Mouse (Mus musculus) forebrain, postnatal 0 days (tissue): ENCODE data around the gene Mtfr1l. TPM values are rescaled to one million over a fixed set of nuclear protein-coding genes. Genes with fewer than 3 reads are reported as not detected.

Experiments
- ATAC-seq: fragments of 200-750 bp; cut with Nextera tagmentation; 2 replicates; pipeline ENCODE4 v1.8.0; 2017; ENCODE audit warnings: mild to moderate bottlenecking, moderate library complexity
- DNase-seq: peaks from one replicate; pipeline ENCODE4 v3.0.0-alpha.2; 2015
- H3K27ac ChIP-seq: fragments of 300-500 bp; sonication (generic); 2 replicates; pipeline ENCODE4 v1.5.1; 2014; ENCODE audit warnings: low read depth, mild to moderate bottlenecking, antibody characterized with exemption, low read length, moderate library complexity, mixed read lengths
- H3K27me3 ChIP-seq: fragments of 300-500 bp; sonication (generic); 2 replicates; pipeline ENCODE4 v1.6.1; 2014; ENCODE audit warnings: mild to moderate bottlenecking, low read length, mixed read lengths; ENCODE audit not compliant: insufficient read depth
- H3K36me3 ChIP-seq: fragments of 300-500 bp; sonication (generic); 2 replicates; pipeline ENCODE4 v1.6.1; 2014; ENCODE audit warnings: mild to moderate bottlenecking, moderate library complexity; ENCODE audit not compliant: insufficient read depth
- H3K4me1 ChIP-seq: fragments of 300-500 bp; sonication (generic); 2 replicates; pipeline ENCODE4 v1.6.1; 2014; ENCODE audit warnings: antibody characterized with exemption; ENCODE audit not compliant: insufficient read depth
- H3K4me2 ChIP-seq: fragments of 300-500 bp; sonication (generic); 2 replicates; pipeline ENCODE4 v1.6.1; 2014; ENCODE audit warnings: low read depth, mild to moderate bottlenecking, moderate library complexity
- H3K4me3 ChIP-seq: fragments of 300-500 bp; sonication (generic); 2 replicates; pipeline ENCODE4 v1.5.1; 2014; ENCODE audit warnings: low read depth, low read length, mixed read lengths
- H3K9ac ChIP-seq: fragments of 300-500 bp; sonication (generic); 2 replicates; pipeline ENCODE4 v1.6.1; 2014; ENCODE audit warnings: mild to moderate bottlenecking
- H3K9me3 ChIP-seq: fragments of 300-500 bp; sonication (generic); 2 replicates; pipeline ENCODE4 v1.6.1; 2016; ENCODE audit warnings: low read length
- CTCF ChIP-seq: sonication (generic); IDR thresholded peaks from 2 replicates; pipeline ENCODE4 v1.5.1; 2016; ENCODE audit warnings: antibody characterized with exemption, control low read depth, low read depth
- WGBS: fragments of 180-500 bp; shearing (Covaris S2); extraction: QIAGEN DNeasy Blood & Tissue Kit; methylation state at CpG from one replicate; pipeline ENCODE4 v1.1.7; 2014; 5-methylcytosine and 5-hydroxymethylcytosine counted together
- polyA plus RNA-seq: library from polyadenylated mRNA; unstranded; fragments of >200 nt; fragmentation: Nextera tagmentation; extraction: Ambion mirVana; gene quantifications from 2 replicates; pipeline ENCODE4 v1.2.1, GENCODE M21; 2015
- total RNA-seq: library from RNA; depleted of rRNA; stranded (reverse); fragments of >200 nt; gene quantifications from 2 replicates; pipeline ENCODE4 v1.2.3, GENCODE M21; 2014

The Mtfr1l gene
- total and polyA plus RNA-seq, 2 experiments from 2014 or later: 119 to 194 TPM

- WGBS: 77% methylated on average over 7 of the region's 7 CpGs
- Histone ChIP-seq H3K4me2 (no peak overlapping the region), H3K4me3 (no peak overlapping the region), H3K9me3 (no peaks in the 10 kb centered on the region), H3K27me3 (no peaks in the 10 kb centered on the region), H3K9ac (no peak overlapping the region), H3K27ac (no peak overlapping the region), H3K36me3 (no peaks in the 10 kb centered on the region), H3K4me1 (no peaks in the 10 kb centered on the region)
- DNase-seq (no peak), ATAC-seq (no peak)
- no peak for TF ChIP-seq CTCF
Measured at GRCm38 (mm10) chr4:134515614-134516013, 19.6 kb downstream of the Mtfr1l start.

- WGBS: 94% methylated on average over 11 of the region's 11 CpGs
Measured at GRCm38 (mm10) chr4:134514309-134514930, 20.8 kb downstream of the Mtfr1l start.

GRCm38 (mm10) chr4:134512798-134513197, 22.4 kb downstream of the Mtfr1l start:
- WGBS: 30% methylated on average over 15 of the region's 15 CpGs
- Histone ChIP-seq H3K9ac (no peak overlapping the region), H3K36me3 (peaks cover 7% of the 10 kb centered on the region), H3K4me3 (no peak overlapping the region), H3K4me1 (no peaks in the 10 kb centered on the region), H3K27ac (no peak overlapping the region), H3K4me2 (peak overlapping the region; percentile 1; the same call in 1 of the 2 replicates), H3K27me3 (no peaks in the 10 kb centered on the region), H3K9me3 (no peaks in the 10 kb centered on the region)
- ATAC-seq (no peak), DNase-seq (peak; percentile 58)
- TF ChIP-seq CTCF: peak; percentile 59

More at GRCm38 (mm10) chr4:134514309-134514930, 20.8 kb downstream of the Mtfr1l start:
- no peak for TF ChIP-seq CTCF
- no peaks in the 10 kb centered on the region for H3K9me3 ChIP-seq
- H3K27me3 ChIP-seq: no peaks in the 10 kb centered on the region
- no peak overlapping the region for H3K9ac ChIP-seq
- no peak overlapping the region for H3K27ac ChIP-seq
- H3K4me1 ChIP-seq: no peaks in the 10 kb centered on the region
- DNase-seq (no peak), ATAC-seq (no peak)
- no peak overlapping the region for H3K4me3 ChIP-seq
- H3K4me2 ChIP-seq: no peak overlapping the region
- no peaks in the 10 kb centered on the region for H3K36me3 ChIP-seq

GRCm38 (mm10) chr4:134511730-134512129, 23.5 kb downstream of the Mtfr1l start:
- H3K27me3 ChIP-seq: no peaks in the 10 kb centered on the region
- peaks cover 17% of the 10 kb centered on the region for H3K36me3 ChIP-seq
- no peak for TF ChIP-seq CTCF
- H3K27ac ChIP-seq: no peak overlapping the region
- ATAC-seq (no peak), DNase-seq (no peak)
- H3K4me3 ChIP-seq: no peak overlapping the region
- H3K9ac ChIP-seq: no peak overlapping the region
- H3K4me2 ChIP-seq: no peak overlapping the region
- no peaks in the 10 kb centered on the region for H3K9me3 ChIP-seq
- no peaks in the 10 kb centered on the region for H3K4me1 ChIP-seq
- WGBS: 75% methylated on average over 6 of the region's 6 CpGs

- peak; percentile 95 for DNase-seq
- no peaks in the 10 kb centered on the region for H3K9me3 ChIP-seq
- H3K9ac ChIP-seq: no peak within 1 kb of the TSS; the same call in 1 of the 2 replicates
- H3K4me3 ChIP-seq: peak within 1 kb of the TSS; percentile 42
- H3K27me3 ChIP-seq: no peaks in the 10 kb centered on the region
- no peak within 1 kb of the TSS for H3K27ac ChIP-seq
- peak; percentile 98 for ATAC-seq
- WGBS: 2% methylated on average over 42 of the region's 42 CpGs
- TF ChIP-seq CTCF: peak; percentile 24
- peak within 1 kb of the TSS; percentile 89 for H3K4me2 ChIP-seq
- H3K36me3 ChIP-seq: peaks cover 19% of the 10 kb centered on the region
- H3K4me1 ChIP-seq: no peaks in the 10 kb centered on the region
Measured at GRCm38 (mm10) chr4:134510845-134511411, 24.3 kb downstream of the Mtfr1l start, which contains the start of gene Aunip. Gene Aunip (plus strand): TSS chr4:134510999.

- ATAC-seq (peak; percentile 7), DNase-seq (no peak)
- Histone ChIP-seq H3K4me1 (no peaks in the 10 kb centered on the region), H3K9me3 (no peaks in the 10 kb centered on the region), H3K27ac (no peak overlapping the region), H3K36me3 (peaks cover 19% of the 10 kb centered on the region), H3K4me3 (peak overlapping the region; percentile 42), H3K9ac (no peak overlapping the region), H3K4me2 (peak overlapping the region; percentile 89), H3K27me3 (no peaks in the 10 kb centered on the region)
- WGBS: 79% methylated on average over 4 of the region's 4 CpGs
- no peak for TF ChIP-seq CTCF
Measured at GRCm38 (mm10) chr4:134510396-134510795, 24.8 kb downstream of the Mtfr1l start.

- no peak for TF ChIP-seq CTCF
- H3K9ac ChIP-seq: no peak overlapping the region
Measured at GRCm38 (mm10) chr4:134506713-134507112, 28.5 kb downstream of the Mtfr1l start.

More at GRCm38 (mm10) chr4:134506713-134507112, 28.5 kb downstream of the Mtfr1l start:
- no peaks in the 10 kb centered on the region for H3K27me3 ChIP-seq
- no peaks in the 10 kb centered on the region for H3K4me1 ChIP-seq
- peaks cover 19% of the 10 kb centered on the region for H3K36me3 ChIP-seq
- DNase-seq (no peak), ATAC-seq (no peak)
- H3K27ac ChIP-seq: no peak overlapping the region
- no peak overlapping the region for H3K4me3 ChIP-seq
- H3K9me3 ChIP-seq: no peaks in the 10 kb centered on the region
- no peak overlapping the region for H3K4me2 ChIP-seq
- 89% methylated on average over 19 of the region's 19 CpGs for WGBS
